Mouse (Mus musculus) E14TG2a.4 (cell line): Measurements from ENCODE around the gene Ddx39b.

Experiments used
- H3K27me3 ChIP-seq: 2 replicates; pipeline ENCODE4 v1.6.1; 2014; ENCODE audit warnings: low read length, control low read depth; ENCODE audit not compliant: insufficient read depth
- H3K36me3 ChIP-seq: 2 replicates; pipeline ENCODE4 v1.6.1; 2014; ENCODE audit warnings: low read length, control low read depth; ENCODE audit not compliant: insufficient read depth
- H3K4me1 ChIP-seq: replicated peaks from 2 replicates; pipeline ENCODE4 v1.6.1; 2014; ENCODE audit warnings: low read depth, low read length, control low read depth
- H3K4me3 ChIP-seq: replicated peaks from 2 replicates; pipeline ENCODE4 v1.5.1; 2014; ENCODE audit warnings: mild to moderate bottlenecking, low read length
- H3K9me3 ChIP-seq: 2 replicates; pipeline ENCODE4 v1.6.1; 2014; ENCODE audit warnings: low read length, control low read depth
- CTCF ChIP-seq: conservative IDR thresholded peaks from 2 replicates; pipeline ENCODE4 v1.5.1; 2014; ENCODE audit warnings: low read length
- NANOG ChIP-seq: IDR thresholded peaks from 2 replicates; pipeline ENCODE4 v1.6.1; 2014; ENCODE audit warnings: borderline replicate concordance, low read length, mixed read lengths
- POU5F1 ChIP-seq: IDR thresholded peaks from 2 replicates; pipeline ENCODE4 v1.6.1; 2014; ENCODE audit warnings: low read length, borderline replicate concordance

Gene Ddx39b

DNA sequence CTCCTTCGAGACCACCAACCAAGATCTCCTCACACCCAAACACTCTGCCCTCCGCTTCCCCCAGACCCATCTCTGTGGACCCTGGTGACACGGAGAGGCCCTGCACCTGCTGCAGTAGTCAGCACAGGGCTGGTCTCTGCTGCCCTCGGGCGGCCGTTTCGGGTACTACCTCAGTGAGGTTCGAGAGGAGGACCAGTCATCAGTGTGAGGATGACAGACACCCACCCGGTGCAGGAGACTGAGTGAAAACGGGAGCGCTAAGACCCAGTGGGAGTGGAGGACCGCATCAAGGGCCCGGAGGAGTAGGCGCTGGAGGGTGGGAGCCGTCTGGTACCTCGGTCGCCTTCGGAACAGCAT is 5.2 kb upstream of the Ddx39b start:
- TF ChIP-seq CTCF (peak; percentile 96), NANOG (no peak)

DNA sequence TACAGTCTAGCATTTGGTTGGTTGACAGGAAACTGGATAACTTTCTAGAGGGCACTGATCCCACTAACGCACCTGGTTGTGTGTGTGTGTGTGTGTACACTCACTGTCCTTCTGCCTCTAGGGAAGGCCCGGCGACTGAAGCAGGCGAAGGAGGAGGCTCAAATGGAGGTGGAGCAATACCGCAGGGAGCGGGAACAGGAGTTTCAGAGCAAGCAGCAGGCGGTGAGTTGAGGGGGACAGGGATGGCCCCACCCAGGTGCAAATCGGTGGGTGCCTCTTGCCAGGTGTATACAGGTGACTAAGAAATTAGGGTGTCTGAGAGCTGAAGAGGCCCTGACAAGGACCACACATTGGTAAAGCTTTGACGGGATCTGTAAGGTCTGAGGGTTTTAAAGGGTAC is 4.5 kb upstream of the Ddx39b start:
- Histone ChIP-seq H3K9me3 (no peaks in the 10 kb centered on the region), H3K4me3 (0 out of 2 replicates have a peak overlapping the region, but pooled peaks have one; percentile 85), H3K4me1 (peaks cover 52% of the 10 kb centered on the region), H3K27me3 (peaks cover 11% of the 10 kb centered on the region), H3K36me3 (peaks cover 17% of the 10 kb centered on the region)
- TF ChIP-seq CTCF: no peak
- no peak for TF ChIP-seq POU5F1
- TF ChIP-seq NANOG: no peak

More for the DNA sequence above, 5.2 kb upstream of the Ddx39b start:
- peaks cover 11% of the 10 kb centered on the region for H3K27me3 ChIP-seq
- H3K9me3 ChIP-seq: no peaks in the 10 kb centered on the region
- peaks cover 52% of the 10 kb centered on the region for H3K4me1 ChIP-seq
- H3K36me3 ChIP-seq: peaks cover 21% of the 10 kb centered on the region
- peak overlapping the region; percentile 85 for H3K4me3 ChIP-seq

DNA sequence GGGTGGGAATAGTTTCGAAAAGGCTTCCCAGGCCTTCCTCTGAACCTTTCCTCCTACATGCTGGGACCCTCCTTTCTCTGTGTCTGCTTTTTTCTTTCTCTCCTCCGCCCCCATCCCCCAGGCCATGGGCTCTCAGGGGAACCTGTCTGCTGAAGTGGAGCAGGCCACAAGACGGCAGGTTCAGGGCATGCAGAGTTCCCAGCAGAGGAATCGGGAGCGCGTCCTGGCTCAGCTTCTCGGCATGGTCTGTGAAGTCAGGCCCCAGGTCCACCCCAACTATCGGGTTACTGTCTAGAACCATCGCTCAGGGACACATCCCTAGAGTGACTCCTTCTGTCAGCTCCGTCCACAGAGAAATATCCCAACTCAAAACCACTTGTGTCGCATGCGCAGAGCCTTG is 4.0 kb upstream of the Ddx39b start:
- no peaks in the 10 kb centered on the region for H3K9me3 ChIP-seq
- peaks cover 47% of the 10 kb centered on the region for H3K4me1 ChIP-seq
- peaks cover 11% of the 10 kb centered on the region for H3K27me3 ChIP-seq
- H3K4me3 ChIP-seq: no peak overlapping the region
- H3K36me3 ChIP-seq: peaks cover 15% of the 10 kb centered on the region
- TF ChIP-seq NANOG (no peak), POU5F1 (no peak), CTCF (no peak)

DNA sequence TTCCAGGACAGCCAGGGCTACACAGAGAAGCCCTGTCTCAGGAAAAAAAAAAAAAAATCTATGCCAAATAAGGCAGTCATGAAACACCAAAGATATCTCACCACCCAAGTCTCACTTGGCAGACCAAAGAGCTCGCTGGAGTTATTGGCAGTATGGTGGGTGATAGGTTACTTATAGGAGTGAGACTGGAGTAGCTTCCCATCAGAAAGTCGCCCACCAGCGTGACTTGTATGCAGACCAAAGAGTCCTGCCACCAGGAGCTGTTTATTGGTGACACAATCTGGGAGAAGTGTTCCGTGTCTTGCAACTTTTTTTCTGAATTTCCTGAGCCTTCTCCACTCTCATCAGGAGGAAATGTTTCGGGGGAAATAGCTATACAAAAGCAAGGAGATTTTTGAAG is 1.8 kb upstream of the Ddx39b start:
- Histone ChIP-seq H3K4me1 (peaks cover 41% of the 10 kb centered on the region), H3K4me3 (no peak overlapping the region), H3K36me3 (peaks cover 22% of the 10 kb centered on the region), H3K27me3 (peaks cover 11% of the 10 kb centered on the region), H3K9me3 (no peaks in the 10 kb centered on the region)
- TF ChIP-seq NANOG (no peak), POU5F1 (no peak), CTCF (no peak)

DNA sequence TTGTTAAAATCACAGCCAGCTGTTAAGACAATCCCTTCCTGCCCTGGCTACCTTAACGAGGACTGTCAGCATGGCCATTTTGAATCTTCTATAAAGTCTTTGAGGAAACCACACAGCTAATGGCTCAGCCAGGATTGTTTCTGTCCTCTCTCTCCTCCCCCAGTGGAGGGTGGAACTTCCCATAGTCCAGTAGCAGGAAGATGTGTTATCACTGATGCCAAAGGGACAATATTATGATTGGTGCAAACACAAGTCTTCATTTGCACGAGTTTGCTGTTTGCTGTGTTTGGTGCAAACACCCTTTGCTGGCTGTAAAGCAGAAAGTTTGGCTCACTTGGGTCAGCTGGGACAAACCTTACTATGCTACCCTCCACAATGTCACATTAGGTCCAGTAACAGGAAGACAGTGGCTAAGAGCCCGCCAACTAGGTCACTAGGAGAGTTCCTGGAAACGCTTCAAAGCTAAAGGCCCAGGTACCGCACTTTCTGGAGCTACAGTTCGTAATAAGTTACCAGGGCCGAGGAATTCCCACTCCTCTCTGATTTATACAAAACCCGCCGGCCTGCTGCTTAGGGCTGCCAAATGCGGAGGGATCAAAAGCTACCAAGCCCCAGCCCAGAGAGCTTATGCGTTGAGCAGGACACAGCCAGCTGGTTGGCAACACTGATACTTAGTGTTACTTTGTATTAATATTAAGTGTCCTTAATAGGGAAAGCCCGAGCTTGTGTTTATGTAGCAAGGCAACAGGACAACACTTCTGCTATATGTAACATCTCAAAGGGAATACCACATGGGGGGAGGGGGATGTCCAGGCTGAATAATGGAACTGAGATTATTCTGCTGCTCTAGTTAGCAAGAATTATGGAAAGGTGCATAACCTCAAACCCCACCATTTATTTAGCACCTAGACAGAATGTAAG is 902 bp upstream of the Ddx39b start:
- H3K9me3 ChIP-seq: no peaks in the 10 kb centered on the region
- TF ChIP-seq NANOG (no peak), POU5F1 (no peak), CTCF (no peak)
- H3K27me3 ChIP-seq: peaks cover 11% of the 10 kb centered on the region
- peaks cover 31% of the 10 kb centered on the region for H3K36me3 ChIP-seq
- peaks cover 50% of the 10 kb centered on the region for H3K4me1 ChIP-seq
- H3K4me3 ChIP-seq: peak overlapping the region; percentile 99

DNA sequence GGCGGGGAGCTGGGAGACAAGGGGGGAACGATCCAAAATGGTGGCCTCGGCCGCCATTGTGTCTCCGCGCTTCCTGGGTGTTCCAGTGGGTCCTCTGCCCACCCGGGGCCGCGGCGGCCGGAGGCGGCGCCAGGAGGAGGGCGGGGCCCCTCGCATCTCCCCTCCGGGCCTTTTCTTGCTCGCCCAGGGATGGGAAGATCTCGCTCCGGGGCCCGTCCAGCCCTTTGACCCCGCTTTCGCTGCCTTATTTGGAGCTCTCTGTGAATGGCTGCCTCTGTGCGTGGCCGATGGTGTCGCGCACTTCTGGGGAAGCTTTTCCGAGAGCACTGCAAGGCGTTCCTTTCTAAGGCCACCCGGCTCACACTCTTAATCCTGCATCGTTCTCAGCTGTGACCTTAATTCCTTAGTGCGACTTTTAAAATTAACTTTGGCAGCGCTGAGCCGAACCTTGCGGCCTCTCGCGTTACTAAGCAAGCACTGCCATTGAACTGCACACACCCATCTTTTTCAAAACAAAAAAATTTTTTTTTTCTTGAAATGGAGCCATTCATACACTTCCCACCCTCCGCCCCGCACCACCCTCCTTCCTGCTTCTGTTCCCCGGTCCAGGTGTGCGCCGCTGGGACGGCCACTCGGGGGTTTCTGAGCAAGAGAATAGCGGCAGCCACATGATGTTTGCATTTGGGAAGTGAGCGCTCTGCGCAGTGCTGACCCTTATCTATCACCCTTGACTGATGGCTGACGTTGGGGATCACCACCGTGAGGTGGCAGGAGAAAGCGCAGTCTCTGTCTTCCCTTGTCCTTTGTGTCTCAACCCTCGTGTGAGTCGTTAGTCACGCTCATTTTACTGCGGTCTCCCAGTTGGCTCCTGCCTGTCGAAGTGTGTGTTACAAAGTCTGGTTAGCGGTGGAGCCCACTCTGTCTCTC is 732 bp downstream of the Ddx39b start:
- Histone ChIP-seq H3K9me3 (no peaks in the 10 kb centered on the region), H3K4me3 (peak overlapping the region; percentile 99), H3K36me3 (peaks cover 47% of the 10 kb centered on the region), H3K4me1 (peaks cover 55% of the 10 kb centered on the region), H3K27me3 (peaks cover 3% of the 10 kb centered on the region)
- TF ChIP-seq POU5F1: no peak
- no peak for TF ChIP-seq CTCF
- no peak for TF ChIP-seq NANOG

DNA sequence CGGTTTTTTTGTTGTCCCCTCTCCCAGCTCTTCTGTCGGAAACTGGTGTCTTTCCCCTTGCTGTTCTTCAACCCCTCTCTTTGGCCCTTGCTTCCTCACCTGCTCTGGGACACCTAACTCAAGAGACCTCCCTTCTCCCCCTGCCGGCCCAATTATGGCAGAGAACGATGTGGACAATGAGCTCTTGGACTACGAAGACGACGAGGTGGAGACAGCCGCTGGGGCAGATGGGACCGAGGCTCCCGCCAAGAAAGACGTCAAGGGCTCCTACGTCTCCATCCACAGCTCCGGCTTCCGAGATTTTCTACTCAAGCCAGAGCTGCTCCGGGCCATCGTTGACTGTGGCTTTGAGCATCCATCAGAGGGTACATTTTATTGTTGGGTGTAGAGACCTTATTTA is 1.5 kb downstream of the Ddx39b start:
- Histone ChIP-seq H3K4me3 (peak overlapping the region; percentile 99), H3K36me3 (peaks cover 55% of the 10 kb centered on the region), H3K4me1 (peaks cover 63% of the 10 kb centered on the region), H3K9me3 (no peaks in the 10 kb centered on the region), H3K27me3 (no peaks in the 10 kb centered on the region)
- no peak for TF ChIP-seq NANOG
- no peak for TF ChIP-seq POU5F1
- TF ChIP-seq CTCF: no peak

DNA sequence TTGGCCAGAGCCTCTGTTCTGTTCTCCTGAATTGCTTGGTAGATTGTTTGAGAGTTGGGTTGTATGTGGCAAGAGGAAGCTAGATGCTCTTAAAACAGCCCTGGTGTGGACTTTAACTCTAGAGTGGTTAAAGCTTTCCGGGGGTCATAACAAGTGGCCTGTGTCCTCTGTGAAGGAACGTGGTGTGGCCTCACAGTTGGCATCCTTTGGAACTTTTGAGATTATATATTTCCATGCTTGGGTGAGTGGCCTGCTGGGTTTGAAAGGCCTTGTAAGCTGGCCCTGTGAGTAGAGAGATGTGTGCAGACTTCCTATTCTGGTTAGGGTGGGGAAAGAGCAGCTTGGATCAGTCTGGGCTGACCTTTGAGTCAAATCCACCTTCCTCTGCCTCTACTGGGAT is 3.5 kb downstream of the Ddx39b start:
- no peak for TF ChIP-seq NANOG
- no peaks in the 10 kb centered on the region for H3K9me3 ChIP-seq

More for the DNA sequence above, 3.5 kb downstream of the Ddx39b start:
- peaks cover 80% of the 10 kb centered on the region for H3K4me1 ChIP-seq
- H3K4me3 ChIP-seq: peak overlapping the region; percentile 99
- peaks cover 75% of the 10 kb centered on the region for H3K36me3 ChIP-seq
- H3K27me3 ChIP-seq: no peaks in the 10 kb centered on the region
